Mouse (Mus musculus): ENCODE measurements around the gene Ncs1. TPM values are rescaled to one million over a fixed set of nuclear protein-coding genes. Genes with fewer than 3 reads are reported as not detected.

Ncs1 gene
- polyA plus RNA-seq, 1 experiment from 2014 or later = 9.8 TPM

GRCm38 (mm10) chr2:31246251-31246971 is 788 bp downstream of the Ncs1 start:
- H3K4me2 ChIP-seq (replicated peaks; ENCODE audit: low read depth) = peak overlapping the region; percentile 97
- no peaks in the 10 kb centered on the region for H3K9me3 ChIP-seq (ENCODE audit: control insufficient read depth, low read length)
- no peaks in the 10 kb centered on the region for H3K36me3 ChIP-seq (ENCODE audit: control insufficient read depth, insufficient read depth, low read length)
- ATAC-seq (ENCODE audit: low FRiP score, low TSS enrichment) (peak; percentile 29), DNase-seq (ENCODE audit: low spot score) (peak; percentile 32)
- peak overlapping the region; percentile 73 for H3K9ac ChIP-seq (ENCODE audit: low read length)
- WGBS = 2% methylated on average over 38 of the region's 41 CpGs
- H3K27me3 ChIP-seq (ENCODE audit: control insufficient read depth, insufficient read depth, low read length) = no peaks in the 10 kb centered on the region
- H3K4me3 ChIP-seq (ENCODE audit: low read depth, low read length) = peak overlapping the region; percentile 67
- 0 out of 2 replicates have a peak, but pooled peaks cover 3% of the 10 kb centered on the region for H3K4me1 ChIP-seq (replicated peaks; ENCODE audit: control insufficient read depth, insufficient read depth)
- H3K27ac ChIP-seq (replicated peaks) = peak overlapping the region; percentile 30; the same call in 1 of the 2 replicates
- TF ChIP-seq EP300 (optimal IDR thresholded peaks at IDR 0.05) = no peak
- TF ChIP-seq CTCF (IDR thresholded peaks at IDR 0.05; ENCODE audit: low read depth) = peak; percentile 56

- Histone ChIP-seq H3K4me1 (replicated peaks; ENCODE audit: control insufficient read depth, insufficient read depth) (0 out of 2 replicates have a peak, but pooled peaks cover 3% of the 10 kb centered on the region), H3K4me3 (ENCODE audit: low read depth, low read length) (no peak overlapping the region), H3K4me2 (replicated peaks; ENCODE audit: low read depth) (no peak overlapping the region), H3K27me3 (ENCODE audit: control insufficient read depth, insufficient read depth, low read length) (no peaks in the 10 kb centered on the region), H3K36me3 (ENCODE audit: control insufficient read depth, insufficient read depth, low read length) (no peaks in the 10 kb centered on the region), H3K27ac (replicated peaks) (no peak overlapping the region), H3K9ac (ENCODE audit: low read length) (no peak overlapping the region), H3K9me3 (ENCODE audit: control insufficient read depth, low read length) (no peaks in the 10 kb centered on the region)
- no peak for ATAC-seq (ENCODE audit: low FRiP score, low TSS enrichment)
- WGBS = 90% methylated on average over 6 of the region's 6 CpGs
- DNase-seq (ENCODE audit: low spot score) = no peak
- no peak for TF ChIP-seq EP300 (optimal IDR thresholded peaks at IDR 0.05)
- no peak for TF ChIP-seq CTCF (IDR thresholded peaks at IDR 0.05; ENCODE audit: low read depth)
Observed at GRCm38 (mm10) chr2:31248856-31249255, 3.2 kb downstream of the Ncs1 start.

GRCm38 (mm10) chr2:31252167-31252566 is 6.5 kb downstream of the Ncs1 start:
- H3K9me3 ChIP-seq (ENCODE audit: control insufficient read depth, low read length) = no peaks in the 10 kb centered on the region
- H3K4me3 ChIP-seq (ENCODE audit: low read depth, low read length) = no peak overlapping the region
- no peaks in the 10 kb centered on the region for H3K27me3 ChIP-seq (ENCODE audit: control insufficient read depth, insufficient read depth, low read length)
- H3K27ac ChIP-seq (replicated peaks) = no peak overlapping the region
- H3K4me1 ChIP-seq (replicated peaks; ENCODE audit: control insufficient read depth, insufficient read depth) = peaks cover 5% of the 10 kb centered on the region; the same call in 1 of the 2 replicates
- ATAC-seq (ENCODE audit: low FRiP score, low TSS enrichment) (no peak), DNase-seq (ENCODE audit: low spot score) (no peak)
- no peak overlapping the region for H3K9ac ChIP-seq (ENCODE audit: low read length)
- TF ChIP-seq CTCF (IDR thresholded peaks at IDR 0.05; ENCODE audit: low read depth) = no peak
- TF ChIP-seq EP300 (optimal IDR thresholded peaks at IDR 0.05) = no peak
- 97% methylated on average over 4 of the region's 4 CpGs for WGBS
- H3K36me3 ChIP-seq (ENCODE audit: control insufficient read depth, insufficient read depth, low read length) = no peaks in the 10 kb centered on the region
- H3K4me2 ChIP-seq (replicated peaks; ENCODE audit: low read depth) = no peak overlapping the region

- Histone ChIP-seq H3K27ac (replicated peaks) (no peak overlapping the region), H3K27me3 (ENCODE audit: control insufficient read depth, insufficient read depth, low read length) (no peaks in the 10 kb centered on the region)
Observed at GRCm38 (mm10) chr2:31253463-31253862, 7.8 kb downstream of the Ncs1 start.

GRCm38 (mm10) chr2:31254806-31255205 is 9.2 kb downstream of the Ncs1 start:
- Histone ChIP-seq H3K27me3 (ENCODE audit: control insufficient read depth, insufficient read depth, low read length) (no peaks in the 10 kb centered on the region), H3K27ac (replicated peaks) (no peak overlapping the region), H3K9ac (ENCODE audit: low read length) (no peak overlapping the region), H3K4me1 (replicated peaks; ENCODE audit: control insufficient read depth, insufficient read depth) (peaks cover 13% of the 10 kb centered on the region; the same call in 1 of the 2 replicates), H3K9me3 (ENCODE audit: control insufficient read depth, low read length) (no peaks in the 10 kb centered on the region), H3K4me3 (ENCODE audit: low read depth, low read length) (no peak overlapping the region), H3K36me3 (ENCODE audit: control insufficient read depth, insufficient read depth, low read length) (no peaks in the 10 kb centered on the region), H3K4me2 (replicated peaks; ENCODE audit: low read depth) (no peak overlapping the region)
- no peak for DNase-seq (ENCODE audit: low spot score)
- 76% methylated on average over 3 of the region's 3 CpGs for WGBS
- no peak for ATAC-seq (ENCODE audit: low FRiP score, low TSS enrichment)
- TF ChIP-seq CTCF (IDR thresholded peaks at IDR 0.05; ENCODE audit: low read depth) = no peak
- TF ChIP-seq EP300 (optimal IDR thresholded peaks at IDR 0.05) = no peak

More at GRCm38 (mm10) chr2:31253463-31253862, 7.8 kb downstream of the Ncs1 start:
- TF ChIP-seq CTCF (IDR thresholded peaks at IDR 0.05; ENCODE audit: low read depth) (no peak), EP300 (optimal IDR thresholded peaks at IDR 0.05) (no peak)
- Histone ChIP-seq H3K4me3 (ENCODE audit: low read depth, low read length) (no peak overlapping the region), H3K4me2 (replicated peaks; ENCODE audit: low read depth) (no peak overlapping the region), H3K9ac (ENCODE audit: low read length) (no peak overlapping the region), H3K9me3 (ENCODE audit: control insufficient read depth, low read length) (no peaks in the 10 kb centered on the region), H3K36me3 (ENCODE audit: control insufficient read depth, insufficient read depth, low read length) (no peaks in the 10 kb centered on the region), H3K4me1 (replicated peaks; ENCODE audit: control insufficient read depth, insufficient read depth) (peaks cover 11% of the 10 kb centered on the region; the same call in 1 of the 2 replicates)
- ATAC-seq (ENCODE audit: low FRiP score, low TSS enrichment) = no peak
- WGBS = 77% methylated on average over 3 of the region's 3 CpGs
- DNase-seq (ENCODE audit: low spot score) = no peak
